ENCODE assay signal across 8 mouse cellular contexts in the genomic region with DNA sequence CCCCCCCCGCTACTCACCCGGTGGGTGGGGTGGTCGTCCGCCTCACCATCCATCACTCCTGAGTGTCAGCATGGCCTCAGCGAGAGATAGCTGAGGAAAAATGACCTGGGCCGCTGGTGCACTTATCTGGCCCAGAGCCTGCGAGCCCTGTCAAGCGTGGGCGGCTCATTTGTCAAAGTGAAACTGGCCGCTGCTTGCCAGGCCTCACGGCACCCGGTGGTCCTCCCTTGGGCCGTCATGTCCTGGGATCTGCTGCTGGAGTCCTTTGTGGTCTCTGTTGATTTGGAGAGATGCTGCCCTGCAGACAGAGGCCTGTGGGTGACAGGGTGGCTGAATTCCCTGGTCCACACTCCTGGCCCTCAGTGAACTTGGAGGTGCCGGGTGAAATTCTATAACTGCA.
A peak's percentile ranks its signal among the peaks of the same experiment; 100 is the strongest.
DNase-seq lines count a peak whose midpoint lies in the region; ATAC-seq and TF ChIP-seq lines count a peak whose summit lies in the region.

No protein-coding gene starts in this region.

- ATAC-seq in CD4-positive, CD25-positive, alpha-beta regulatory T cell, adult 4 months = no peak
- ATAC-seq in G1E (ENCODE audit: extremely low read depth, insufficient number of reproducible peaks, low FRiP score, poor library complexity, severe bottlenecking) = peak; percentile 4; the same call in 1 of the 2 replicates
- ATAC-seq in hindbrain, embryonic 11.5 days (ENCODE audit: low FRiP score) = peak; percentile 54; the same call in 1 of the 2 replicates
- peak; percentile 41; the same call in 1 of the 2 replicates for ATAC-seq in lung, embryonic 14.5 days (ENCODE audit: insufficient read depth)

- H3K4me1 ChIP-seq in G1E (ENCODE audit: insufficient read depth, low read depth, low read length) = no peaks in the 10 kb centered on the region
- H3K4me1 ChIP-seq in hindbrain, embryonic 11.5 days (replicated peaks; ENCODE audit: control insufficient read depth, insufficient read depth, low read length) = 0 out of 2 replicates have a peak, but pooled peaks cover 2% of the 10 kb centered on the region
- H3K4me1 ChIP-seq in lung, embryonic 14.5 days (ENCODE audit: insufficient read depth) = peaks cover 19% of the 10 kb centered on the region

- 22% methylated on average over 12 of the region's 14 CpGs for WGBS in hindbrain, embryonic 11.5 days
- 5% methylated on average over 13 of the region's 14 CpGs for WGBS in lung, embryonic 14.5 days

- peaks cover 92% of the 10 kb centered on the region for H3K9me3 ChIP-seq in G1E (replicated peaks)
- no peaks in the 10 kb centered on the region for H3K9me3 ChIP-seq in hindbrain, embryonic 11.5 days (ENCODE audit: control insufficient read depth, low read length)
- no peaks in the 10 kb centered on the region for H3K9me3 ChIP-seq in lung, embryonic 14.5 days (ENCODE audit: low read depth, low read length)

- peak overlapping the region; percentile 54; the same call in 1 of the 2 replicates for H3K27ac ChIP-seq in hindbrain, embryonic 11.5 days (ENCODE audit: low read depth, low read length)
- H3K27ac ChIP-seq in lung, embryonic 14.5 days (ENCODE audit: low read depth) = peak overlapping the region; percentile 63

- H3K9ac ChIP-seq in hindbrain, embryonic 11.5 days (ENCODE audit: low read depth, low read length) = no peak overlapping the region
- H3K9ac ChIP-seq in lung, embryonic 14.5 days = no peak overlapping the region

- TF ChIP-seq CTCF in G1E (IDR thresholded peaks at IDR 0.05; ENCODE audit: low read depth, low read length) = no peak
- TF ChIP-seq CTCF in lung, embryonic 14.5 days (IDR thresholded peaks at IDR 0.05; ENCODE audit: low read depth) = no peak

- no peaks in the 10 kb centered on the region for H3K27me3 ChIP-seq in G1E (ENCODE audit: insufficient read depth, low read length)
- no peaks in the 10 kb centered on the region for H3K27me3 ChIP-seq in hindbrain, embryonic 11.5 days (ENCODE audit: control insufficient read depth, insufficient read depth, low read length)
- H3K27me3 ChIP-seq in lung, embryonic 14.5 days (ENCODE audit: insufficient read depth, low read length) = no peaks in the 10 kb centered on the region

- no peaks in the 10 kb centered on the region for H3K36me3 ChIP-seq in G1E (replicated peaks)
- H3K36me3 ChIP-seq in hindbrain, embryonic 11.5 days (ENCODE audit: control insufficient read depth, insufficient read depth, low read length) = no peaks in the 10 kb centered on the region
- H3K36me3 ChIP-seq in lung, embryonic 14.5 days (ENCODE audit: insufficient read depth) = no peaks in the 10 kb centered on the region

- H3K4me3 ChIP-seq in G1E (ENCODE audit: low read depth, low read length) = no peak overlapping the region
- H3K4me3 ChIP-seq in hindbrain, embryonic 11.5 days (ENCODE audit: low read depth, low read length) = no peak overlapping the region
- no peak overlapping the region for H3K4me3 ChIP-seq in lung, embryonic 14.5 days (ENCODE audit: low read depth, low read length)

- H3K4me2 ChIP-seq in hindbrain, embryonic 11.5 days (replicated peaks; ENCODE audit: low read depth, low read length) = no peak overlapping the region
- peak overlapping the region; percentile 49 for H3K4me2 ChIP-seq in lung, embryonic 14.5 days

- peak; percentile 35 for DNase-seq in CD4-positive, CD25-positive, alpha-beta regulatory T cell, adult 2 months (ENCODE audit: low read depth, low spot score)
- DNase-seq in G1E (ENCODE audit: low spot score) = no peak
- peak; percentile 52 for DNase-seq in hindbrain, embryonic 11.5 days (ENCODE audit: low spot score)
- peak; percentile 84 for DNase-seq in lung, embryonic 14.5 days
- DNase-seq in layer of hippocampus, adult 9-10 months (ENCODE audit: low spot score) = no peak
- DNase-seq in frontal cortex, adult 2 months (ENCODE audit: extremely low spot score in 1 of 2, low spot score in 1 of 2) = no peak
- no peak for DNase-seq in right cerebral cortex, adult 2 months (ENCODE audit: low spot score in 2 of 2)

Comparison
In these comparisons a context has a peak if more than half of its experiments do, and no peak if none do; other contexts are left out.
1. DNase-seq: peak in CD4-positive, CD25-positive, alpha-beta regulatory T cell, adult 2 months (single experiment), hindbrain, embryonic 11.5 days (single experiment) and lung, embryonic 14.5 days (single experiment); none in G1E (single experiment), layer of hippocampus, adult 9-10 months (single experiment), frontal cortex, adult 2 months (0 of 2) and right cerebral cortex, adult 2 months (0 of 2).